Mouse (Mus musculus) thymus, adult 2 months (tissue): ENCODE data around the gene Prr23a3.

Source experiments
- CTCF ChIP-seq: fragments of 200-500 bp; IDR thresholded peaks from 2 replicates; pipeline ENCODE4 v1.5.1; 2012; ENCODE audit warnings: mild to moderate bottlenecking, control low read depth, low read length, moderate library complexity, borderline replicate concordance; ENCODE audit not compliant: control insufficient read depth, poor library complexity, insufficient read depth; ENCODE audit errors: extremely low read depth
- POLR2A ChIP-seq: fragments of 200-500 bp; IDR thresholded peaks from 2 replicates; pipeline ENCODE4 v1.6.1; 2012; ENCODE audit warnings: mild to moderate bottlenecking, low read length, control low read depth, moderate library complexity; ENCODE audit not compliant: control insufficient read depth, poor library complexity, insufficient read depth; ENCODE audit errors: extremely low read depth

DNA sequence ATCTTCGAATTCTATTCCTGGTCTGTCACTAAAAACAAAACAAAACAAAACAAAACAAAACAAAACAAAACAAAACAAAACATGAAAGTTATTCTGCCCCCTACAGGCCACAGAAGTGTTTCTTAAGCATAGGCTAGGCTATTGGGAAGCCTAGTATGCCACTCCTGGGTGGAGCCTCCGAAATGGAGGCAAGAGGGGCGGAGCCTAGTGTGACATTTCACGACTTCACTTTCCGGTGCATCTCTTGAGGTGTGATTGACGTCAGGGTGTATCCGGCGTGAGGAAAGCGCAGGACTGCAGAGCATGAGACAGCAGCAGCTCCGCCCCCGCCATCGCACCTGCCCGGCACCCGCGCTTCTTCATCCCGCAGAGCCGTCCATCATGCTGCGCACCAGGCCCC is 8.4 kb upstream of the Prr23a3 start, which contains the start of gene Prr23a2:
- TF ChIP-seq POLR2A (no peak), CTCF (no peak)
